ENCODE assay signal across 21 mouse cellular contexts in the genomic region with DNA sequence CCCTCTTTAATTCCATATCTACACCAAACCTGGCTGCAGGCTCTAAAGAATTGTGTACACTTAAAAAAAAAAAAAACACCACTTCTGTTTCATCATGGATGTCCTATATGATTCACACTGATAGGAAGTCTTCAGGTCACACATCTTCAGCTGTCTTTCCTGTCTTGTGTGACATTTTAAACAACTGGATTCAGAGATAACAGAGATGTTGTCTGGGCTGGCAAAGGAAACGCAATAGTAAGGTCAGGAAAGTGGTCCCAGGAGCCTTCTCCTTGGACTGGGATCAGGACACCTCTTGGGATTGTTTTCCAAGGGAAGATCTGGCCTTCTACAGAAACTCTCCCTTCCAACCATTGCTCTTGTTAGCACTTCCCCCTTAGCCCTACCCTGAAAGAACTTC. TPM values are rescaled to one million over a fixed set of nuclear protein-coding genes. Genes with fewer than 3 reads are reported as not detected.
DNase-seq lines count a peak whose midpoint lies in the region; ATAC-seq and TF ChIP-seq lines count a peak whose summit lies in the region.
"Had no signal": no experiment of that assay in that cellular context is flagged by ENCODE, and none has a peak within 500 bp of the region (broad histone marks: within the 10 kb centered on the region; RNA-seq: fewer than 3 reads in every experiment).

No protein-coding gene starts in this region.

- H3K27me3 ChIP-seq in heart, embryonic 10.5 days (ENCODE audit: insufficient read depth, poor library complexity, severe bottlenecking), result no peaks in the 10 kb centered on the region
- H3K27me3 ChIP-seq in kidney, adult 2 months (replicated peaks; ENCODE audit: control insufficient read depth, insufficient read depth, low read length), result no peaks in the 10 kb centered on the region
- no peaks in the 10 kb centered on the region for H3K27me3 ChIP-seq in lung, embryonic 15.5 days
- H3K27me3 ChIP-seq: embryonic facial prominence, embryonic 12.5 days; forebrain, embryonic 15.5 days; limb, embryonic 12.5 days; liver, embryonic 13.5 days; midbrain, embryonic 15.5 days had no signal

- 39% methylated on average over 1 of the region's 1 CpGs for WGBS in heart, embryonic 10.5 days
- 65% methylated on average over 1 of the region's 1 CpGs for WGBS in kidney, adult 2 months
- 31% methylated on average over 1 of the region's 1 CpGs for WGBS in lung, embryonic 15.5 days

- no peaks in the 10 kb centered on the region for H3K36me3 ChIP-seq in heart, embryonic 10.5 days
- no peaks in the 10 kb centered on the region for H3K36me3 ChIP-seq in kidney, adult 2 months (ENCODE audit: control insufficient read depth, insufficient read depth, low read length)
- H3K36me3 ChIP-seq in lung, embryonic 15.5 days, result no peaks in the 10 kb centered on the region
- H3K36me3 ChIP-seq: embryonic facial prominence, embryonic 12.5 days; forebrain, embryonic 15.5 days; limb, embryonic 12.5 days; liver, embryonic 13.5 days; midbrain, embryonic 15.5 days had no signal

- H3K9me3 ChIP-seq in heart, embryonic 10.5 days, result no peaks in the 10 kb centered on the region
- no peaks in the 10 kb centered on the region for H3K9me3 ChIP-seq in lung, embryonic 15.5 days
- H3K9me3 ChIP-seq: embryonic facial prominence, embryonic 12.5 days; forebrain, embryonic 15.5 days; limb, embryonic 12.5 days; liver, embryonic 13.5 days; midbrain, embryonic 15.5 days had no signal

- no peak overlapping the region for H3K9ac ChIP-seq in lung, embryonic 15.5 days
- H3K9ac ChIP-seq: embryonic facial prominence, embryonic 12.5 days; forebrain, embryonic 15.5 days; limb, embryonic 12.5 days; liver, embryonic 13.5 days; midbrain, embryonic 15.5 days had no signal

- peak overlapping the region; percentile 32 for H3K4me3 ChIP-seq in heart, embryonic 10.5 days
- 0 out of 2 replicates have a peak overlapping the region, but pooled peaks have one; percentile 17 for H3K4me3 ChIP-seq in kidney, adult 2 months (ENCODE audit: insufficient read depth, low read depth, low read length)
- no peak overlapping the region for H3K4me3 ChIP-seq in lung, embryonic 15.5 days
- H3K4me3 ChIP-seq: embryonic facial prominence, embryonic 12.5 days; forebrain, embryonic 15.5 days; limb, embryonic 12.5 days; liver, embryonic 13.5 days; midbrain, embryonic 15.5 days had no signal

- peak overlapping the region; percentile 37; the same call in 1 of the 2 replicates for H3K4me2 ChIP-seq in lung, embryonic 15.5 days
- H3K4me2 ChIP-seq: embryonic facial prominence, embryonic 12.5 days; forebrain, embryonic 15.5 days; limb, embryonic 12.5 days; liver, embryonic 13.5 days; midbrain, embryonic 15.5 days had no signal

- TF ChIP-seq CTCF in kidney, adult 2 months (conservative IDR thresholded peaks at IDR 0.05; ENCODE audit: insufficient read depth, insufficient read length, low read depth, low read length), result no peak

- H3K27ac ChIP-seq in heart, embryonic 10.5 days, result no peak overlapping the region
- H3K27ac ChIP-seq in kidney, adult 2 months (ENCODE audit: insufficient read depth, low read depth, low read length), result peak overlapping the region; percentile 52; the same call in 1 of the 2 replicates
- no peak overlapping the region for H3K27ac ChIP-seq in lung, embryonic 15.5 days
- H3K27ac ChIP-seq: embryonic facial prominence, embryonic 12.5 days; forebrain, embryonic 15.5 days; limb, embryonic 12.5 days; liver, embryonic 13.5 days; midbrain, embryonic 15.5 days had no signal

- no peak for DNase-seq in heart, embryonic 10.5 days (ENCODE audit: low spot score)
- DNase-seq in heart, postnatal 14 days, result no peak
- peak; percentile 64 for DNase-seq in kidney, adult 2 months
- DNase-seq in kidney, postnatal 4 days, result no peak
- no peak for DNase-seq in lung, postnatal 4 days
- no peak for DNase-seq in right cerebral cortex, adult 2 months (ENCODE audit: low spot score in 2 of 2)
- DNase-seq: adrenal gland, postnatal 14 days; B cell, adult 2 months; cerebellum, adult 8-10 months; layer of hippocampus, adult 9-11 months; liver, embryonic 13.5 days; retina, postnatal 1 day; thymus, postnatal 36 days had no signal

- no peak for ATAC-seq in lung, embryonic 15.5 days (ENCODE audit: borderline replicate concordance, extremely low read depth, low FRiP score, low TSS enrichment)
- ATAC-seq: forebrain, embryonic 15.5 days; hindbrain, embryonic 16.5 days; intestine, postnatal 0 days; midbrain, embryonic 15.5 days had no signal

- no peak for TF ChIP-seq POLR2A in kidney, adult 2 months (IDR thresholded peaks at IDR 0.05; ENCODE audit: low read depth, low read length)

- peaks cover 33% of the 10 kb centered on the region for H3K4me1 ChIP-seq in heart, embryonic 10.5 days
- H3K4me1 ChIP-seq in kidney, adult 2 months (ENCODE audit: control insufficient read depth, insufficient read depth, low read length), result no peaks in the 10 kb centered on the region
- H3K4me1 ChIP-seq in lung, embryonic 15.5 days, result peaks cover 32% of the 10 kb centered on the region
- H3K4me1 ChIP-seq: forebrain, embryonic 15.5 days; midbrain, embryonic 15.5 days had no signal

- intact Hi-C loops in heart, postnatal 14 days (cut with DNase I), result no loop called here

RNA-seq across cellular contexts. Expression of a gene that starts 2.7 kb away (rescaled TPM):
- polyA plus RNA-seq in heart, embryonic 10.5 days (2016; fragmentation: Nextera tagmentation; extraction: Ambion mirVana), result 41.4 and 63.6 TPM in 2 replicates
- total RNA-seq in heart, postnatal 14 days (2021), result 10 to 100 TPM; 53.1 to 61.1 TPM
- 15.9 and 21.6 TPM in 2 replicates for polyA plus RNA-seq in kidney, adult 2 months (2012; rRNA removed)
- polyA plus RNA-seq in lung, embryonic 15.5 days (2015; fragmentation: Nextera tagmentation; extraction: Ambion mirVana), result 37.4 and 41.8 TPM in 2 replicates
- total RNA-seq: megakaryocyte, adult 5-6 weeks had no signal
